Mouse (Mus musculus) lung, postnatal 0 days (tissue): ENCODE data around the gene Ankrd33b.

Experiments used
- CTCF ChIP-seq: IDR thresholded peaks from 2 replicates; pipeline ENCODE4 v1.5.1; 2016; ENCODE audit warnings: antibody characterized with exemption, mild to moderate bottlenecking
- EP300 ChIP-seq: IDR thresholded peaks from 2 replicates; pipeline ENCODE4 v1.6.1; 2016; ENCODE audit warnings: antibody characterized with exemption, mild to moderate bottlenecking, control low read depth

DNA sequence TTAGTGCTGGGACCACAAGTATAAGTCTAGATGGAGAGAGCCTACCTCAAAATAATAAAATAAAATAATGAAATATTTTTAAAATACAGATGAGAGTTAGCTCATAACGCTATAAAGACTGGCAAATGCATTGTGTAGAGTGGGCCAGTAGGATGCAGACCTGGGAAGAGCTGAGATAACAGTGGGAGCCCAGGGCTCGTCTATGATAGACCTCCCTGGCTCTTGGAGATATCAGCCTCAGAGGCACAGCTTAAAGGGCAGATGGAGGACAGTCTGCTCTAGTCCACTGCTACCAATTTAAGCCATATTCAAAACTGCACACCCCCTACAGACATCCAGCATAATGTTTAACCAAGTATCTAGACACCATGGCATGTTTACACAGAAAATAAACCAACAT lies 86.8 kb downstream of the Ankrd33b start:
- no peak for TF ChIP-seq CTCF
- TF ChIP-seq EP300: no peak
